21 mouse cellular contexts compared by ENCODE assay signal in genomic region chr5:45526338-45526737, GRCm38 (mm10).
"Had no signal": no experiment of that assay in that cellular context is flagged by ENCODE, and none has a peak within 500 bp of the region (broad histone marks: within the 10 kb centered on the region; RNA-seq: fewer than 3 reads in every experiment).

No protein-coding gene starts in this region.

- H3K4me2 ChIP-seq: liver, embryonic 15.5 days; lung, embryonic 15.5 days; midbrain, embryonic 11.5 days; midbrain, embryonic 13.5 days; midbrain, embryonic 15.5 days; neural tube, embryonic 13.5 days; neural tube, embryonic 15.5 days; stomach, embryonic 15.5 days had no signal

- DNase-seq: liver, postnatal 0 days; lung, adult 2 months; lung, postnatal 14 days; lung, postnatal 36 days; retina, postnatal 1 day; right cerebral cortex, adult 18-20 months; thymus, adult 2 months; thymus, postnatal 25 days had no signal

- H3K9me3 ChIP-seq: liver, embryonic 15.5 days; lung, embryonic 15.5 days; megakaryocyte, embryonic 14.5 days; midbrain, embryonic 13.5 days; midbrain, embryonic 15.5 days; neural tube, embryonic 13.5 days; neural tube, embryonic 15.5 days; stomach, embryonic 15.5 days had no signal

- H3K27ac ChIP-seq: liver, embryonic 15.5 days; lung, embryonic 15.5 days; macrophage; midbrain, embryonic 13.5 days; midbrain, embryonic 15.5 days; neural tube, embryonic 13.5 days; neural tube, embryonic 15.5 days; stomach, embryonic 15.5 days; stomach, postnatal 0 days had no signal

- H3K4me3 ChIP-seq: liver, embryonic 15.5 days; lung, embryonic 15.5 days; megakaryocyte, embryonic 14.5 days; midbrain, embryonic 13.5 days; midbrain, embryonic 15.5 days; myocyte; neural tube, embryonic 13.5 days; neural tube, embryonic 15.5 days; stomach, embryonic 15.5 days had no signal

- H3K27me3 ChIP-seq: liver, embryonic 15.5 days; lung, embryonic 15.5 days; megakaryocyte, embryonic 14.5 days; midbrain, embryonic 13.5 days; midbrain, embryonic 15.5 days; neural tube, embryonic 13.5 days; neural tube, embryonic 15.5 days; stomach, embryonic 15.5 days had no signal

- H3K9ac ChIP-seq: liver, embryonic 15.5 days; liver, postnatal 0 days; lung, embryonic 15.5 days; midbrain, embryonic 13.5 days; midbrain, embryonic 15.5 days; neural tube, embryonic 13.5 days; neural tube, embryonic 15.5 days; stomach, embryonic 15.5 days had no signal

- ATAC-seq: liver, postnatal 0 days; lung, postnatal 0 days; midbrain, embryonic 13.5 days; midbrain, embryonic 15.5 days had no signal
